Mouse (Mus musculus) spleen, adult 18-20 months (tissue): ENCODE data around the gene Mfsd14a.

Experiments used
- DNase-seq, 2 experiments: peaks; one replicate each; pipeline ENCODE4 v3.0.0; 2022; ENCODE audit warnings: mixed read lengths in 2 of 2

The Mfsd14a gene

GRCm38 (mm10) chr3:116652033-116652446, 10.4 kb downstream of the Mfsd14a start:
- no peak for DNase-seq

- no peak for DNase-seq
Observed at GRCm38 (mm10) chr3:116650698-116651097, 11.8 kb downstream of the Mfsd14a start.

DNA sequence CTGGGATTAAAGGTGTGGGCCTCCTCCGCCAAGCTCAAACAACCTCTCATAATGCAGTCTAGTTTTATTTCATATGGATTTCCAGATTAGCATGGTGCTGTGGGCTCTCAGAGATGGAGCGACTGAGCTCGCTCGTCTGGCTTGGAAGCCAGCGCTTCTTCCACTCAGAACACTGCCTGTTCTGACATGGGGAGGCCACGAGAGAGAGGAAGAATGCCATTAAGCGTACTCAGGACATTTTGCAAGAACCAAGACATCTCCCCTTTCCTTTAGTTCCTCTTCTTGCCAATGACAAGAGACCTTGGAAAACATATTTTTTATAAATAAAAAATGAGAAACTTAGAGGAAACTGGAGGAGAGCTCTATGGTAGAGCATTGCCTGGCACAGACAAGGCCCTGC, 13.7 kb downstream of the Mfsd14a start:
- DNase-seq = no peak

- DNase-seq = no peak
Observed at GRCm38 (mm10) chr3:116646387-116646786, 16.1 kb downstream of the Mfsd14a start.

- DNase-seq = no peak
Observed at GRCm38 (mm10) chr3:116642373-116642772, 20.1 kb downstream of the Mfsd14a start.

GRCm38 (mm10) chr3:116641811-116642371, 20.6 kb downstream of the Mfsd14a start:
- no peak for DNase-seq

- DNase-seq = no peak
Observed at GRCm38 (mm10) chr3:116640024-116640423, 22.5 kb downstream of the Mfsd14a start.

DNA sequence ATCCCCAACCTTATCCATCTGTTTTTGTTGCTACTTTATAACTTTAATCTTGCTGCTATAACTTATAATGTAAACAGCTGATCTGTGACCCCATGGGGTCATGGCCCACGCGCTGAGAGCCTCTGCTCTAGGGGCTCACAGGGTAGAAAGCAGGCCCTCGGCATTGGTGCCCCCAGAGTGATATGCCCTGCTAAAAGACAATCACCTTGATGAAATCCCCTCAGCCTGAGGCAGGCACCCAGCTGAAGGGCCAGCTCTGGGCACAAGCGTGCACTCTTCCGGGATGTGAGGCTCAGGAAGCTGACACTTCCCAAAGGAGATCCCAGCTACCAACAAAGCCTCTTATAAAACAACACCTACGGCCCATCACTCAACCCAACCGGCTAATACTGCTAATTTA, 23.9 kb downstream of the Mfsd14a start:
- DNase-seq = no peak

DNA sequence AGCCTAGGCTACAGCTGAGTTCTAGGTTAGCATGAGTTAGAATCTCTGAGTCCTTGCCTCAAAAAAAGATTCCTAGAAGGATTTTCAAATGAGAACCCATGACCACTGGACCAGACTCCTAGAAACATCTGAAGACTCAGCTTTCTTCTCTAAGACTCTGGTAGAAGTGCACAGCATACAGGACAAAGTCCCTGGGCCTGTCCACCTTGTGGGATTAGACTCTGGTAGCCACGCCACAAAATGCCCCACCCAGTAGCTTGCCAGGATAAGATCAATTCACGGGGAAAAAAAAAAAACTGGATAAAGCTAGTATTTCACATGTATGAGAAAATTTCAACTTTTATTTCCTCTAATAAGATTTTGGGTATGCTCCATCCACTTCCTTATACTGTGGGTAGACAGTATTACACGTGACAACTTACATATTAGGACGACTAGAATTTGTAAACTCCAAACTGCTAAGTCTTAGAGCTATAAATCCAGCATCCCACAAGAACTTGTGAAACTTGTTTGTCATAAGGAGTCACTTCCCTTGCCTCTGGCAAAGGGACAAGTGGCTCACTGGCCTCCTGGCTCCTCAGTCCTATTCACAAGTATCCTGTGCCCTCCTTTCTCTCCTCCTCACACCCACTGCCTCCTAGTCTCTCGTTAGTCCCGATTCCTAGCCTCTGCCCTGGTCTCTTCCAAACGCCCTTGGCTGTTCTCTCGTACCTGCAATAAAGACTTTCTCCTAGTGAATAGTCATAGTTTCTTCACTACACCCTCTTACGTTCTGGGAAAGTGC, 24.6 kb downstream of the Mfsd14a start:
- no peak for DNase-seq

- DNase-seq = no peak
Observed at GRCm38 (mm10) chr3:116635799-116636198, 26.7 kb downstream of the Mfsd14a start.

GRCm38 (mm10) chr3:116634853-116635252, 27.6 kb downstream of the Mfsd14a start:
- DNase-seq = no peak

DNA sequence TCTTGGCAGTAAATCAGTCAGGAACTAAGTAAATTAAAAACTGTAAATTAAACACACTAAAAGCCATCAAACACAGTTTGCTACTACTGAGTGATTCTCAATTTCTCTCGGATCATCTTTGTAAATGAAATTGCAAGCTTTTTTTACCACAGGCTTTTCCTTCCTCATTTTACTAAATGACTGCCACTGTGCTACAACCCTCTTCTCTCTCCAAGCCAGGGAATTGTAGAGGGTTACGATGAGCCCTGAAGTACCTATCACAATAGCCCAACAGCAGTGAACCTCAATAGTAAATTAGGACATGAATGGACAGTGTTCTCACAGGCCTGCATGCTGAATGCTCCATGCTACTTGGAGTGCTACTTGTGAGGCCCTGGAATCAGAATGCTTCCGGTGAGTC, 28.4 kb downstream of the Mfsd14a start:
- no peak for DNase-seq

- no peak for DNase-seq
Observed at GRCm38 (mm10) chr3:116632971-116633370, 29.5 kb downstream of the Mfsd14a start.

GRCm38 (mm10) chr3:116631459-116631858, 31.0 kb downstream of the Mfsd14a start:
- no peak for DNase-seq

GRCm38 (mm10) chr3:116622641-116623040, 39.8 kb downstream of the Mfsd14a start:
- DNase-seq = no peak

DNA sequence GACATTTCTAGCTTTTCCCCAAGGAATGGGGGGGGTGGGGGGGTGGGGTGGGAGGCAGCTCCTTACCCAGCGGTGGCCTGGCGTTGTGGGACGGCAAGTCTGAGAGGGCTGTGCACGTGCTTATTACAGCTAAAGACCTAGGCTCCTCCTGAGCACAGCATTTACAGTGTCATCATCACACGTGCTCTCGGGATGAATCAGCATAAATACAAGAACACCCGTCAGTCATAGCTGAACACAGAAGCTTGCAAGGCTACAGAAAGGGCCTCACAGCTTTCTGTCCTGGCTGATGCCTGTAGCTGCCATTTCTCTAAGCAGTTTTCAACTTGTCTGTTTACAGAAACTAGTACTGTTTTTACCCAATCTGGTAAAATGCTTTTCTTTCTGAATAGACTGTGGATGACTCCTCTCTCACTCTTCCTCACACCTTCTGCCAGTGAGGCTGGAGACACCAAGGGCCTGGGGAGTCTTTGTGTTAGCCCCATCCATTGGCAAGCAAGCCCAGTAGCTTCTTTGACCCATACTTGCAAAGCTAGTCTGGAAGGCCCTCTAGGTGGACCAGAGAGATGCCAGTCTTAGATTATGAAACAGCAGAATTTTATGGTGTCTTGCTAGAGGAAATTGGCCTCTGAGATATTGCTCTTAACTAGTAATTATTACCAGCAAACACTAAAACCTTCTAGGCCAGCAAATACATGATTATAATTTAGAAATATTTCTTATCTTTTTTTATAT, 41.7 kb downstream of the Mfsd14a start:
- DNase-seq = no peak

DNA sequence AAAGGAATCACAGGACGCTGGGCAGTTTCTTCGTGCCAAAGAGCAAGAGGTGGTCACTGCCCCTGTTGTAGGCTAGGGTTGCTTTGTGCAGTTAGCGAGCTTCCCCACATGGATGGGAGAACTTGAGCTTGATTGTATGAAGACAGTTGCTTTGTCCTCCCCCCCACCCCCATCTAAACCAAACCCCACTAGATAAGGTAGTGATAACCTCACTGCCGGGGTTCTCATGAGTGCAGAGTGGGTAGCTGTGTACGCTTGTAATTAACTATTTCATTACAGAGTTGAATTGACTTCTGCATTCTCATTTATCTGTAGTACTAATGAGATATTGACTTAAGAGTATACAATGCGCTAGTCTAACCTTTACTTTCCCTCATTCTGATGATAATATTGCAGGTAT, 43.6 kb downstream of the Mfsd14a start:
- DNase-seq = no peak

GRCm38 (mm10) chr3:116615318-116616068, 47.0 kb downstream of the Mfsd14a start:
- no peak for DNase-seq

GRCm38 (mm10) chr3:116614295-116614892, 48.1 kb downstream of the Mfsd14a start, which contains the start of gene Trmt13:
TSS of gene Trmt13 (minus strand) at chr3:116614587.
- no peak for DNase-seq

GRCm38 (mm10) chr3:116604570-116604969, 57.9 kb downstream of the Mfsd14a start:
- no peak for DNase-seq

GRCm38 (mm10) chr3:116601781-116602180, 60.7 kb downstream of the Mfsd14a start:
- DNase-seq = no peak

- DNase-seq = no peak
Observed at GRCm38 (mm10) chr3:116601005-116601404, 61.5 kb downstream of the Mfsd14a start.

GRCm38 (mm10) chr3:116599705-116600104, 62.8 kb downstream of the Mfsd14a start:
- DNase-seq = no peak
